Mouse (Mus musculus) bone marrow macrophage, adult 2 months (primary cell): ENCODE results near the gene Prkce. TPM values are rescaled to one million over a fixed set of nuclear protein-coding genes. Genes with fewer than 3 reads are reported as not detected.

Experiments used
- H3K27ac ChIP-seq: 2 replicates; pipeline ENCODE4 v1.5.1; 2012; ENCODE audit warnings: low read depth, low read length; ENCODE audit not compliant: insufficient read depth
- H3K4me1 ChIP-seq: 2 replicates; pipeline ENCODE4 v1.6.1; 2012; ENCODE audit warnings: low read length; ENCODE audit not compliant: control insufficient read depth, insufficient read depth
- H3K4me3 ChIP-seq: 2 replicates; pipeline ENCODE4 v1.5.1; 2012; ENCODE audit warnings: mild to moderate bottlenecking, low read length, moderate library complexity; ENCODE audit not compliant: insufficient read depth
- CTCF ChIP-seq: IDR thresholded peaks from 2 replicates; pipeline ENCODE4 v1.5.1; 2012; ENCODE audit warnings: low read depth, mild to moderate bottlenecking, low read length, moderate library complexity
- POLR2A ChIP-seq: IDR thresholded peaks from 2 replicates; pipeline ENCODE4 v1.6.1; 2012; ENCODE audit warnings: mild to moderate bottlenecking, low read depth, low read length, borderline replicate concordance
- polyA plus RNA-seq: library from polyadenylated mRNA; stranded (reverse); fragments of >200 nt; gene quantifications from 2 replicates; pipeline ENCODE4 v1.2.4, GENCODE M21; 2012; ENCODE audit not compliant: missing spikeins, insufficient read depth, insufficient read length

The Prkce gene
- polyA plus RNA-seq, 1 experiment = 1.8 TPM

- no peak overlapping the region for H3K4me3 ChIP-seq
- TF ChIP-seq POLR2A (no peak), CTCF (no peak)
- H3K4me1 ChIP-seq = no peaks in the 10 kb centered on the region
These were observed 44.6 kb downstream of the Prkce start for GRCm38 (mm10) chr17:86212204-86212603.

GRCm38 (mm10) chr17:86214285-86214684 is 46.7 kb downstream of the Prkce start:
- Histone ChIP-seq H3K27ac (no peak overlapping the region), H3K4me3 (no peak overlapping the region), H3K4me1 (0 out of 2 replicates have a peak, but pooled peaks cover 4% of the 10 kb centered on the region)
- no peak for TF ChIP-seq CTCF
- no peak for TF ChIP-seq POLR2A

More at GRCm38 (mm10) chr17:86212204-86212603, 44.6 kb downstream of the Prkce start:
- no peak overlapping the region for H3K27ac ChIP-seq

- Histone ChIP-seq H3K27ac (no peak overlapping the region), H3K4me3 (no peak overlapping the region), H3K4me1 (0 out of 2 replicates have a peak, but pooled peaks cover 4% of the 10 kb centered on the region)
- no peak for TF ChIP-seq CTCF
- no peak for TF ChIP-seq POLR2A
These were observed 47.2 kb downstream of the Prkce start for GRCm38 (mm10) chr17:86214741-86215140.

DNA sequence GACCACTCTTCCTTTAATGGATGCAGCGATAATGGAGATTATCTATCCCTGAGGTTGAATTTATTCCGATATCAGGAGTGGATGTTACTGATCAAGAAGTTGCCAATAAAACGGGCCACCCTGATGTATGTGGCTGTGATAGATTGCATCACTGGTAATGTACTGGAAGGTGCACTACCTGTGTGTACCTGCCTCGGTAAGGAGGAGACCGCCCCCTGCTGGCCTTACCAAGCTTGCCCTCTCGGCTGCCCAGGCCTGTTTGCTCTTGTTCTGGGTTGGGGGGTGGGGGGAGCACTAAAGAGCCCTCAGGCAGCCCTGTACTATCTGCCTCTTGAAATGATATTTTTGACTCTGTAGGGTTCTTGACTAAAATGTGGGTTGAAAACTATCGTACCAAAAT is 48.2 kb downstream of the Prkce start:
- TF ChIP-seq CTCF = no peak
- TF ChIP-seq POLR2A = no peak
- Histone ChIP-seq H3K4me3 (no peak overlapping the region), H3K27ac (no peak overlapping the region), H3K4me1 (0 out of 2 replicates have a peak, but pooled peaks cover 4% of the 10 kb centered on the region)

DNA sequence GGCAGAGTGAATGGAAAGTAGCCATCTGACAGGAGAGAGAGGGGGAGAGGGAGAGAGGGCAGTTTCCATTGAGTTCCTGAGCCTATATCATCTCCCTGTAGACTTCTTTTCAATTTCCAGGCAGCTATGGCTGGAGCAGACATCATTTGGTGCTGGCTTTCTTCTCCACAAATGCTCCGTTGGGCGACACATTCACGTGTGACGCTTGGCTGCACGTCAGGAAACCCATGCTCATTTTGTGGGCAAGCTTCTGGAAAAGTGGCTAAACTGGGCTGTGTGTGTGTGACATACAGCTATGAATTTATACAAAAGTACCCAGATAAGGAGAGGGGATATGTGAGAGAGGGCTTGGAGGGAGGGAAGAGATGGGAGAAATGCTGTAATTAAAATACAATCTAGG is 49.9 kb downstream of the Prkce start:
- H3K4me3 ChIP-seq = no peak overlapping the region
- TF ChIP-seq CTCF (no peak), POLR2A (no peak)
- H3K4me1 ChIP-seq = 0 out of 2 replicates have a peak, but pooled peaks cover 4% of the 10 kb centered on the region
- H3K27ac ChIP-seq = no peak overlapping the region

GRCm38 (mm10) chr17:86218553-86218952 is 51.0 kb downstream of the Prkce start:
- 0 out of 2 replicates have a peak, but pooled peaks cover 4% of the 10 kb centered on the region for H3K4me1 ChIP-seq
- TF ChIP-seq CTCF (no peak), POLR2A (no peak)
- H3K4me3 ChIP-seq = no peak overlapping the region
- no peak overlapping the region for H3K27ac ChIP-seq

- Histone ChIP-seq H3K4me3 (no peak overlapping the region), H3K27ac (no peak overlapping the region), H3K4me1 (no peaks in the 10 kb centered on the region)
- no peak for TF ChIP-seq POLR2A
- TF ChIP-seq CTCF = no peak
These were observed 58.1 kb downstream of the Prkce start for GRCm38 (mm10) chr17:86225488-86226186.

DNA sequence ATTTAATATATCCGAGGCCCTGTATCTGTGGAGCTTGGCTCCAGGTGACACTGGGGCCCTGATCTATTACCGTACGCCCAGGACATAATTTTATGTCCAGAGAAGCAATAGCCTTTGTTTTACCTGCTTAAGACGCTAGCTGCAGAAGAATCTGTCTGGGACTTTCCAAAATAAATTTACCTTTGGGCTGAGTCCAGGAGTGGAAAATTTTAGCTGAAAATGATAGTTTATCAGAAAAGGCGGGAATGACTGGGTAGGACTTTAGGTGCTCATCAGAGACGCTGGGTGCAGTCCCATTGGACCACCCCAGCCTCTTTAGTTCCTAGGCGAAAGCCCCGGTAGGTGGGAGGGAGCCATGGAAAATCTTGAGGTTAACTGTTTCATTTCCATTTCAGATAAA is 58.6 kb downstream of the Prkce start:
- no peak for TF ChIP-seq CTCF
- no peak for TF ChIP-seq POLR2A
- no peak overlapping the region for H3K27ac ChIP-seq
- no peaks in the 10 kb centered on the region for H3K4me1 ChIP-seq
- no peak overlapping the region for H3K4me3 ChIP-seq

DNA sequence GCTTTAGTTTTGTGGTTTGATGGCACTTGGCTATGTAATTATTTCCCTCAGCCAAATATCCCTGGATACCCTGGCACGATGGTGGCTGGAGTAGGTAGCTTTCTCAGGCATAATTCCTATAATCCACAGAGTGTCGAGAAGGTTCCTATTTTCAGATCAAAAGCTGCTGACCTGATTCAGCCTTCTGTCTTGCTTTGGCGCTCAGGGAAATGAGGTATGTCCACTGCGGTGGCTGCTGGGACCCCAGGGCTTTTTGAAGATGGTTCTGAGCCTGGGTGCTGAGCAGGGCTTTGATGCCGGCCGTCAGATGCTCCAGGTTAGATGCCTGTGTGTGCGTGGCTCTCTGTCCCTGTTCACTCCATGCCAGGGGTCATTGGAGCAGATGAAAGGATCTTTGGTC is 59.0 kb downstream of the Prkce start:
- Histone ChIP-seq H3K4me3 (no peak overlapping the region), H3K27ac (no peak overlapping the region), H3K4me1 (no peaks in the 10 kb centered on the region)
- TF ChIP-seq CTCF (no peak), POLR2A (no peak)

DNA sequence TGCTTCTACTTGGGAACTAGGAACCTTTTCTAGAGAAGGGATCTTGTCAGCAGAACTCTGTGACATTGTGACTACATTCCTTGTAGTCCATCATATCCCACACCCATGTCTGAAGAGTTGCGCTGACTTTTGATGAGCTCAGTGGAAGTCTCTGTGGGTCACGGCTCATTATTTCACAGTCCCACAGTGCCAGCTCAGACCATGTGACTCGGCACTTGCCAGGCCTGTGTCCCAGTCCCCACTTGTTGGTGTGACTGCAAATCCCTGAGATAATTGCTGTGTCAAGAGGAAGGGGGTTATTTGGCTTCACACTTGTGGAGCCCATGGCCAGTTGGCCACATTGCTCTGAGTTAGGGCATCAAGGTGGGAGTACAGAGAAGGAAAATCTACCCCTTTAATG is 59.8 kb downstream of the Prkce start:
- Histone ChIP-seq H3K27ac (no peak overlapping the region), H3K4me1 (peaks cover 5% of the 10 kb centered on the region; the same call in 1 of the 2 replicates), H3K4me3 (no peak overlapping the region)
- no peak for TF ChIP-seq CTCF
- no peak for TF ChIP-seq POLR2A
